28 mouse cellular contexts compared by ENCODE assay signal in genomic region chr15:77731605-77732004, GRCm38 (mm10). TPM values are rescaled to one million over a fixed set of nuclear protein-coding genes. Genes with fewer than 3 reads are reported as not detected.
DNase-seq lines count a peak whose midpoint lies in the region; TF ChIP-seq lines count a peak whose summit lies in the region.
"Had no signal": no experiment of that assay in that cellular context is flagged by ENCODE, and none has a peak within 500 bp of the region (broad histone marks: within the 10 kb centered on the region; RNA-seq: fewer than 3 reads in every experiment).

No protein-coding gene starts in this region.

- H3K36me3 ChIP-seq in heart, embryonic 10.5 days = no peaks in the 10 kb centered on the region
- H3K36me3 ChIP-seq in heart, adult 2 months (ENCODE audit: control insufficient read depth, insufficient read depth, low read length) = no peaks in the 10 kb centered on the region
- H3K36me3 ChIP-seq: embryonic facial prominence, embryonic 13.5 days; embryonic facial prominence, embryonic 15.5 days; forebrain, embryonic 10.5 days; forebrain, embryonic 12.5 days had no signal

- DNase-seq in heart, embryonic 10.5 days (ENCODE audit: low spot score) = peak; percentile 61
- no peak for DNase-seq in heart, adult 2 months
- peak; percentile 0 for DNase-seq in NIH3T3 (ENCODE audit: low read depth)
- DNase-seq in induced T-regulatory cell, adult 2 months (ENCODE audit: low read depth) = peak; percentile 10
- DNase-seq in kidney, postnatal 36 days = no peak
- DNase-seq: adrenal gland, adult 8-10 months; adrenal gland, postnatal 14 days; adrenal gland, postnatal 36 days; cerebellum, adult 11-12 months; cerebellum, adult 2 months; cerebellum, adult 9-11 months; cerebellum, postnatal 14 days; cerebellum, postnatal 36 days; embryo, embryonic 11 days had no signal

- intact Hi-C loops in heart, adult 2 months (cut with DNase I) = loop anchor here (5.0 kb wide), 1 partner anchor 324 kb away; no protein-coding TSS in a partner anchor

- no peak overlapping the region for H3K27ac ChIP-seq in heart, embryonic 10.5 days
- H3K27ac ChIP-seq in heart, adult 2 months = no peak overlapping the region
- H3K27ac ChIP-seq: embryonic facial prominence, embryonic 13.5 days; embryonic facial prominence, embryonic 15.5 days; forebrain, embryonic 10.5 days; forebrain, embryonic 12.5 days had no signal

- TF ChIP-seq CTCF in heart, adult 2 months (IDR thresholded peaks at IDR 0.05) = no peak

- H3K9ac ChIP-seq in heart, adult 2 months (ENCODE audit: low read depth, low read length) = no peak overlapping the region
- H3K9ac ChIP-seq: embryonic facial prominence, embryonic 13.5 days; embryonic facial prominence, embryonic 15.5 days; forebrain, embryonic 12.5 days had no signal

- no peaks in the 10 kb centered on the region for H3K79me2 ChIP-seq in heart, adult 2 months (replicated peaks; ENCODE audit: control insufficient read depth, insufficient read depth, low read length)

- no peak overlapping the region for H3K4me3 ChIP-seq in heart, embryonic 10.5 days
- no peak overlapping the region for H3K4me3 ChIP-seq in heart, adult 2 months
- H3K4me3 ChIP-seq: embryonic facial prominence, embryonic 13.5 days; embryonic facial prominence, embryonic 15.5 days; erythroblast, embryonic 14.5 days; forebrain, embryonic 10.5 days; forebrain, embryonic 12.5 days had no signal

- peaks cover 5% of the 10 kb centered on the region; the same call in 1 of the 2 replicates for H3K27me3 ChIP-seq in heart, embryonic 10.5 days (ENCODE audit: insufficient read depth, poor library complexity, severe bottlenecking)
- H3K27me3 ChIP-seq in heart, adult 2 months (ENCODE audit: control insufficient read depth, insufficient read depth, low read length) = no peaks in the 10 kb centered on the region
- H3K27me3 ChIP-seq: embryonic facial prominence, embryonic 13.5 days; embryonic facial prominence, embryonic 15.5 days; forebrain, embryonic 12.5 days; Patski had no signal

- peaks cover 9% of the 10 kb centered on the region; the same call in 1 of the 2 replicates for H3K4me1 ChIP-seq in heart, embryonic 10.5 days
- H3K4me1 ChIP-seq in heart, adult 2 months (ENCODE audit: control insufficient read depth, insufficient read depth, low read length) = no peaks in the 10 kb centered on the region
- H3K4me1 ChIP-seq: embryonic facial prominence, embryonic 13.5 days; embryonic facial prominence, embryonic 15.5 days; forebrain, embryonic 10.5 days; forebrain, embryonic 12.5 days had no signal

- 81% methylated on average over 5 of the region's 5 CpGs for WGBS in heart, embryonic 10.5 days
- WGBS in heart, adult 2 months = 98% methylated on average over 5 of the region's 5 CpGs

- no peaks in the 10 kb centered on the region for H3K9me3 ChIP-seq in heart, embryonic 10.5 days
- H3K9me3 ChIP-seq: embryonic facial prominence, embryonic 13.5 days; embryonic facial prominence, embryonic 15.5 days; forebrain, embryonic 10.5 days; forebrain, embryonic 12.5 days had no signal

- no peak for TF ChIP-seq POLR2A in heart, adult 2 months (IDR thresholded peaks at IDR 0.05; ENCODE audit: insufficient read depth, low read depth, low read length)

- no peak for TF ChIP-seq EP300 in heart, adult 2 months (IDR thresholded peaks at IDR 0.05; ENCODE audit: insufficient read depth, low read depth, low read length)

RNA-seq across cellular contexts. Expression of gene Apol9b, which starts 2.8 kb away (rescaled TPM):
- polyA plus RNA-seq in heart, embryonic 10.5 days (2016; fragmentation: Nextera tagmentation; extraction: Ambion mirVana) = not detected in 2 replicates
- not detected for total RNA-seq in heart, adult 2 months (2021)
- polyA plus RNA-seq in heart, adult 2 months (2012; rRNA removed) = 0.53 and 1.7 TPM in 2 replicates
- total RNA-seq: ES-E14, MEL had no signal
- polyA plus RNA-seq: embryonic facial prominence, embryonic 11.5 days; embryonic facial prominence, embryonic 13.5 days; erythroblast, embryonic 14.5 days; forebrain, embryonic 10.5 days; forebrain, embryonic 12.5 days; forebrain, embryonic 14.5 days; forebrain, embryonic 16.5 days had no signal

RNA-seq across cellular contexts. Expression of gene Apol8, which starts 25.2 kb away (rescaled TPM):
- polyA plus RNA-seq in heart, embryonic 10.5 days (2016; fragmentation: Nextera tagmentation; extraction: Ambion mirVana) = 0.16 and 0.52 TPM in 2 replicates
- under 1 TPM in 1 of 2 experiments, not detected in 1; 0.55 TPM for total RNA-seq in heart, adult 2 months (2021)
- 0.06 TPM in 1 of 2 replicates, not detected in the other for polyA plus RNA-seq in heart, adult 2 months (2012; rRNA removed)
- total RNA-seq: adrenal gland, adult 18-20 months; adrenal gland, postnatal 36 days had no signal
- polyA plus RNA-seq: activated CD4-positive, CD25-positive, alpha-beta regulatory T cell, adult 4 months had no signal

RNA-seq across cellular contexts. Expression of gene Apol7e, which starts 32.9 kb away (rescaled TPM):
- not detected in 2 replicates for polyA plus RNA-seq in heart, embryonic 10.5 days (2016; fragmentation: Nextera tagmentation; extraction: Ambion mirVana)
- total RNA-seq in heart, adult 2 months (2021) = under 1 TPM in 1 of 2 experiments, not detected in 1; 0.48 TPM
- polyA plus RNA-seq in heart, adult 2 months (2012; rRNA removed) = 0.23 and 0.43 TPM in 2 replicates
- total RNA-seq: adrenal gland, postnatal 14 days; adrenal gland, postnatal 36 days; MEL had no signal
- polyA plus RNA-seq: C2C12; cerebellum, adult 2 months; embryonic facial prominence, embryonic 11.5 days; embryonic facial prominence, embryonic 13.5 days; embryonic facial prominence, embryonic 15.5 days; erythroblast, embryonic 14.5 days; forebrain, embryonic 10.5 days; forebrain, embryonic 12.5 days; forebrain, embryonic 14.5 days; forebrain, embryonic 16.5 days had no signal

Comparison
In these comparisons a context has a peak if more than half of its experiments do, and no peak if none do; other contexts are left out.
1. DNase-seq: peak in heart, embryonic 10.5 days (single experiment), NIH3T3 (single experiment) and induced T-regulatory cell, adult 2 months (single experiment); none in heart, adult 2 months (0 of 2) and kidney, postnatal 36 days (0 of 2).